Mouse (Mus musculus) left cerebral cortex, postnatal 36 days (tissue): ENCODE data around the gene Gpd2. TPM values are rescaled to one million over a fixed set of nuclear protein-coding genes. Genes with fewer than 3 reads are reported as not detected.

Experiments used
- DNase-seq, 2 experiments: peaks; one replicate each; pipeline ENCODE4 v3.0.0; 2021 to 2022; ENCODE audit warnings: low spot score in 2 of 2, mixed read lengths in 1 of 2
- intact Hi-C: fragments of 180-260 bp; cut with DNase I; formaldehyde crosslinking; loops from one replicate; pipeline ENCODE4 v1.15.1; 2025
- total RNA-seq, 2 experiments: library from RNA; stranded (reverse); gene quantifications; 2 replicates each; pipeline ENCODE4 v1.2.3; 2021

Gpd2 gene
- total RNA-seq, 2 experiments from 2014 or later: 85.8 to 105 TPM

- no peak for DNase-seq
- intact Hi-C loops: no loop called here
Observed at GRCm38 (mm10) chr2:57285197-57285596, 47.8 kb downstream of the Gpd2 start.

- intact Hi-C loops: no loop called here
- DNase-seq: no peak
Observed at GRCm38 (mm10) chr2:57287986-57288385, 50.6 kb downstream of the Gpd2 start.

GRCm38 (mm10) chr2:57293571-57293970, 56.1 kb downstream of the Gpd2 start:
- intact Hi-C loops: no loop called here
- no peak for DNase-seq

GRCm38 (mm10) chr2:57296069-57296468, 58.6 kb downstream of the Gpd2 start:
- DNase-seq: no peak
- intact Hi-C loops: no loop called here

- intact Hi-C loops: no loop called here
- no peak for DNase-seq
Observed at GRCm38 (mm10) chr2:57297226-57297625, 59.8 kb downstream of the Gpd2 start.

GRCm38 (mm10) chr2:57301539-57301938, 64.1 kb downstream of the Gpd2 start:
- intact Hi-C loops: no loop called here
- DNase-seq: no peak

GRCm38 (mm10) chr2:57304212-57304611, 66.8 kb downstream of the Gpd2 start:
- DNase-seq: no peak
- intact Hi-C loops: no loop called here

GRCm38 (mm10) chr2:57312268-57312797, 74.9 kb downstream of the Gpd2 start:
- DNase-seq: no peak
- intact Hi-C loops: loop anchor here (10.0 kb wide), 1 partner anchor 198 kb away; no protein-coding TSS in a partner anchor

- DNase-seq: no peak
- intact Hi-C loops: loop anchor here (10.0 kb wide), 1 partner anchor 201 kb away; no protein-coding TSS in a partner anchor
Observed at GRCm38 (mm10) chr2:57316055-57316454, 78.6 kb downstream of the Gpd2 start.

GRCm38 (mm10) chr2:57318336-57318735, 80.9 kb downstream of the Gpd2 start:
- intact Hi-C loops: loop anchor here (10.0 kb wide), 1 partner anchor 204 kb away; no protein-coding TSS in a partner anchor
- no peak for DNase-seq

- no peak for DNase-seq
- intact Hi-C loops: no loop called here
Observed at GRCm38 (mm10) chr2:57326091-57326490, 88.7 kb downstream of the Gpd2 start.

GRCm38 (mm10) chr2:57329327-57329726, 91.9 kb downstream of the Gpd2 start:
- intact Hi-C loops: no loop called here

GRCm38 (mm10) chr2:57330812-57331211, 93.4 kb downstream of the Gpd2 start:
- DNase-seq: no peak

More at GRCm38 (mm10) chr2:57329327-57329726, 91.9 kb downstream of the Gpd2 start:
- no peak for DNase-seq

GRCm38 (mm10) chr2:57331266-57331665, 93.8 kb downstream of the Gpd2 start:
- no peak for DNase-seq
- intact Hi-C loops: no loop called here

More at GRCm38 (mm10) chr2:57330812-57331211, 93.4 kb downstream of the Gpd2 start:
- intact Hi-C loops: no loop called here

GRCm38 (mm10) chr2:57333481-57333880, 96.0 kb downstream of the Gpd2 start:
- no peak for DNase-seq
- intact Hi-C loops: no loop called here

GRCm38 (mm10) chr2:57335397-57335796, 98.0 kb downstream of the Gpd2 start:
- no peak for DNase-seq
- intact Hi-C loops: no loop called here

- intact Hi-C loops: no loop called here
- DNase-seq: no peak
Observed at GRCm38 (mm10) chr2:57338779-57339178, 101.3 kb downstream of the Gpd2 start.

- intact Hi-C loops: no loop called here
- no peak for DNase-seq
Observed at GRCm38 (mm10) chr2:57342910-57343309, 105.5 kb downstream of the Gpd2 start.

GRCm38 (mm10) chr2:57350615-57351014, 113.2 kb downstream of the Gpd2 start:
- intact Hi-C loops: no loop called here
- no peak for DNase-seq

- no peak for DNase-seq
- intact Hi-C loops: no loop called here
Observed at GRCm38 (mm10) chr2:57353722-57354432, 116.4 kb downstream of the Gpd2 start.

- intact Hi-C loops: no loop called here
- no peak for DNase-seq
Observed at GRCm38 (mm10) chr2:57354848-57355247, 117.4 kb downstream of the Gpd2 start.
